Mouse (Mus musculus) liver, adult 2 months (tissue): ENCODE measurements around the gene Nos1ap.

Source experiments
- CTCF ChIP-seq: fragments of 200-500 bp; IDR thresholded peaks from 2 replicates; pipeline ENCODE4 v1.5.1; 2011; ENCODE audit warnings: low read depth, low read length, control low read depth
- POLR2A ChIP-seq: fragments of 200-500 bp; IDR thresholded peaks from 2 replicates; pipeline ENCODE4 v1.6.1; 2011; ENCODE audit warnings: low read length, control low read depth; ENCODE audit not compliant: insufficient read depth; ENCODE audit errors: extremely low read depth

GRCm38 (mm10) chr1:170383530-170383929 is 206.1 kb downstream of the Nos1ap start:
- TF ChIP-seq CTCF, result no peak
- TF ChIP-seq POLR2A, result no peak
